Mouse (Mus musculus) MEL (cell line): Measurements from ENCODE around the gene Npr1. TPM values are rescaled to one million over a fixed set of nuclear protein-coding genes. Genes with fewer than 3 reads are reported as not detected.

Source experiments
- DNase-seq: peaks from one replicate; pipeline ENCODE4 v3.0.0; 2011; ENCODE audit warnings: low read depth, low spot score
- H3K27ac ChIP-seq: 2 replicates; pipeline ENCODE4 v1.5.1; 2012; ENCODE audit warnings: low read depth, mild to moderate bottlenecking, control low read depth, low read length, moderate library complexity; ENCODE audit not compliant: control insufficient read depth
- H3K27me3 ChIP-seq, 2 experiments: fragments of 150-350 bp in 1 of 2; sonication (generic) in 1 of 2; 2 replicates each; pipeline ENCODE4 v1.6.1; 2012; ENCODE audit warnings: low read length in 2 of 2, mild to moderate bottlenecking in 2 of 2, improper control_type of control experiment in 1 of 2, moderate library complexity in 1 of 2; ENCODE audit not compliant: insufficient read depth in 2 of 2, control insufficient read depth in 1 of 2
- H3K36me3 ChIP-seq, 2 experiments: 2 replicates each; pipeline ENCODE4 v1.6.1; 2012 to 2014; ENCODE audit warnings: low read length in 2 of 2, improper control_type of control experiment in 1 of 2, inconsistent platforms in 1 of 2, mild to moderate bottlenecking in 1 of 2; ENCODE audit not compliant: insufficient read depth in 2 of 2, control insufficient read depth in 1 of 2
- H3K4me1 ChIP-seq, 2 experiments: fragments of 150-350 bp in 1 of 2; sonication (generic) in 1 of 2; 2 replicates each; pipeline ENCODE4 v1.6.1; 2012; ENCODE audit warnings: low read length in 2 of 2, improper control_type of control experiment in 1 of 2, mild to moderate bottlenecking in 1 of 2; ENCODE audit not compliant: insufficient read depth in 2 of 2, control insufficient read depth in 1 of 2
- H3K4me3 ChIP-seq, 2 experiments: fragments of 150-350 bp in 1 of 2; sonication (generic) in 1 of 2; 2 replicates each; pipeline ENCODE4 v1.5.1; 2012; ENCODE audit warnings: low read depth in 2 of 2, low read length in 2 of 2, mild to moderate bottlenecking in 2 of 2, moderate library complexity in 2 of 2, control low read depth in 1 of 2, improper control_type of control experiment in 1 of 2; ENCODE audit not compliant: control insufficient read depth in 1 of 2, insufficient read depth in 1 of 2
- H3K79me2 ChIP-seq: 2 replicates; pipeline ENCODE4 v1.6.1; 2012; ENCODE audit warnings: mild to moderate bottlenecking, low read length, moderate library complexity; ENCODE audit not compliant: control insufficient read depth, poor library complexity, insufficient read depth
- H3K9ac ChIP-seq: 2 replicates; pipeline ENCODE4 v1.6.1; 2012; ENCODE audit warnings: low read depth, mild to moderate bottlenecking, control low read depth, low read length, moderate library complexity; ENCODE audit not compliant: control insufficient read depth, poor library complexity, severe bottlenecking
- H3K9me3 ChIP-seq: fragments of 150-350 bp; sonication (generic); replicated peaks from 2 replicates; pipeline ENCODE4 v1.6.1; 2012; ENCODE audit warnings: mild to moderate bottlenecking, low read length, improper control_type of control experiment, moderate library complexity; ENCODE audit not compliant: insufficient read depth
- BHLHE40 ChIP-seq: IDR thresholded peaks from 2 replicates; pipeline ENCODE4 v1.6.1; 2012; ENCODE audit warnings: low read depth, mild to moderate bottlenecking, inconsistent platforms, low read length, improper control_type of control experiment, borderline replicate concordance
- CHD2 ChIP-seq: IDR thresholded peaks from 2 replicates; pipeline ENCODE4 v1.6.1; 2011; ENCODE audit warnings: low read length, improper control_type of control experiment
- CTCF ChIP-seq, 3 experiments: IDR thresholded peaks in 2 of 3; conservative IDR thresholded peaks in 1 of 3; 2 replicates each; pipeline ENCODE4 v1.5.1; 2011 to 2012; ENCODE audit warnings: low read length in 3 of 3, low read depth in 2 of 3, mild to moderate bottlenecking in 2 of 3, improper control_type of control experiment in 1 of 3, inconsistent platforms in 1 of 3, mixed read lengths in 1 of 3, moderate library complexity in 1 of 3; ENCODE audit not compliant: control insufficient read depth in 1 of 3, insufficient read depth in 1 of 3, poor library complexity in 1 of 3, severe bottlenecking in 1 of 3
- E2F4 ChIP-seq: IDR thresholded peaks from 2 replicates; pipeline ENCODE4 v1.6.1; 2011; ENCODE audit warnings: low read depth, low read length, improper control_type of control experiment, borderline replicate concordance
- ELF1 ChIP-seq: IDR thresholded peaks from 2 replicates; pipeline ENCODE4 v1.6.1; 2014; ENCODE audit warnings: low read depth, mild to moderate bottlenecking, inconsistent platforms, low read length, improper control_type of control experiment, moderate library complexity
- HCFC1 ChIP-seq: IDR thresholded peaks from 2 replicates; pipeline ENCODE4 v1.6.1; 2012; ENCODE audit warnings: low read depth, mild to moderate bottlenecking, inconsistent platforms, low read length, improper control_type of control experiment, moderate library complexity
- JUND ChIP-seq: IDR thresholded peaks from 2 replicates; pipeline ENCODE4 v1.6.1; 2011; ENCODE audit warnings: low read depth, mild to moderate bottlenecking, improper control_type of control experiment, low read length
- KAT2A ChIP-seq: conservative IDR thresholded peaks from 2 replicates; pipeline ENCODE4 v1.6.1; 2012; ENCODE audit warnings: low read depth, low read length, improper control_type of control experiment, inconsistent platforms
- MAZ ChIP-seq: IDR thresholded peaks from 2 replicates; pipeline ENCODE4 v1.6.1; 2012; ENCODE audit warnings: low read depth, mild to moderate bottlenecking, inconsistent platforms, low read length, improper control_type of control experiment
- MEF2A ChIP-seq: IDR thresholded peaks from 2 replicates; pipeline ENCODE4 v1.6.1; 2014; ENCODE audit warnings: low read depth, mild to moderate bottlenecking, inconsistent platforms, low read length, improper control_type of control experiment; ENCODE audit not compliant: poor library complexity, insufficient replicate concordance, severe bottlenecking; ENCODE audit errors: extremely low read depth
- MXI1 ChIP-seq: IDR thresholded peaks from 2 replicates; pipeline ENCODE4 v1.6.1; 2011; ENCODE audit warnings: mild to moderate bottlenecking, low read depth, low read length, improper control_type of control experiment
- POLR2A ChIP-seq, 2 experiments: IDR thresholded peaks; 2 replicates each; pipeline ENCODE4 v1.6.1; 2011 to 2012; ENCODE audit warnings: low read length in 2 of 2, mild to moderate bottlenecking in 2 of 2, control low read depth in 1 of 2, improper control_type of control experiment in 1 of 2, low read depth in 1 of 2, moderate library complexity in 1 of 2; ENCODE audit not compliant: control insufficient read depth in 1 of 2, insufficient read depth in 1 of 2, poor library complexity in 1 of 2
- POLR2AphosphoS2 ChIP-seq: IDR thresholded peaks from 2 replicates; pipeline ENCODE4 v1.6.1; 2011; ENCODE audit warnings: low read length, improper control_type of control experiment
- RAD21 ChIP-seq: IDR thresholded peaks from 2 replicates; pipeline ENCODE4 v1.6.1; 2011; ENCODE audit warnings: mild to moderate bottlenecking, low read depth, low read length, improper control_type of control experiment
- RCOR1 ChIP-seq: IDR thresholded peaks from 2 replicates; pipeline ENCODE4 v1.6.1; 2012; ENCODE audit warnings: low read depth, mild to moderate bottlenecking, inconsistent platforms, low read length, improper control_type of control experiment
- SIN3A ChIP-seq: IDR thresholded peaks from 2 replicates; pipeline ENCODE4 v1.6.1; 2012; ENCODE audit warnings: low read length, improper control_type of control experiment, inconsistent platforms
- TAL1 ChIP-seq: IDR thresholded peaks from 2 replicates; pipeline ENCODE4 v1.6.1; 2012; ENCODE audit warnings: mild to moderate bottlenecking, inconsistent platforms, low read length, moderate library complexity, mixed read lengths
- TBP ChIP-seq: IDR thresholded peaks from 2 replicates; pipeline ENCODE4 v1.8.0; 2011; ENCODE audit warnings: low read depth, low read length, improper control_type of control experiment
- TCF12 ChIP-seq: IDR thresholded peaks from 2 replicates; pipeline ENCODE4 v1.6.1; 2014; ENCODE audit warnings: low read depth, mild to moderate bottlenecking, inconsistent platforms, low read length, improper control_type of control experiment, moderate library complexity
- USF2 ChIP-seq, 2 experiments: IDR thresholded peaks; 2 replicates each; pipeline ENCODE4 v1.6.1; 2011 to 2012; ENCODE audit warnings: improper control_type of control experiment in 2 of 2, low read length in 2 of 2, borderline replicate concordance in 1 of 2, inconsistent platforms in 1 of 2, low read depth in 1 of 2, mild to moderate bottlenecking in 1 of 2; ENCODE audit not compliant: insufficient read depth in 1 of 2
- ZKSCAN1 ChIP-seq: IDR thresholded peaks from 2 replicates; pipeline ENCODE4 v1.6.1; 2012; ENCODE audit warnings: low read depth, mild to moderate bottlenecking, inconsistent platforms, low read length, improper control_type of control experiment, moderate library complexity
- ZNF384 ChIP-seq: IDR thresholded peaks from 2 replicates; pipeline ENCODE4 v1.6.1; 2012; ENCODE audit warnings: low read depth, mild to moderate bottlenecking, inconsistent platforms, low read length, improper control_type of control experiment
- polyA plus RNA-seq, 2 experiments: library from polyadenylated mRNA; stranded (reverse) in 1 of 2; unstranded in 1 of 2; fragments of >175 nt in 1 of 2; fragments of >200 nt in 1 of 2; gene quantifications; 2 replicates each; pipeline versions ENCODE4 v1.2.1 to v1.2.4; 2012; ENCODE audit warnings: low replicate concordance in 2 of 2, low read depth in 1 of 2; ENCODE audit not compliant: insufficient read length in 2 of 2, insufficient read depth in 1 of 2, missing spikeins in 1 of 2
- total RNA-seq: library from RNA; depleted of rRNA; stranded (reverse); fragments of 300-350 nt; gene quantifications from 2 replicates; pipeline ENCODE4 v1.2.3, GENCODE M21; 2012; rRNA removed

Gene Npr1
- total RNA-seq (not detected in 2 replicates), polyA plus RNA-seq (under 1 TPM in 1 of 2 experiments, not detected in 1; 0.11 TPM)

GRCm38 (mm10) chr3:90465686-90466310, at the start of gene Npr1:
Npr1 (minus strand) TSS chr3:90465866.
- TF ChIP-seq SIN3A (no peak), KAT2A (no peak), BHLHE40 (no peak), CHD2 (no peak), TBP (no peak), MXI1 (no peak), MEF2A (no peak), POLR2AphosphoS2 (no peak), RCOR1 (no peak), E2F4 (no peak), TCF12 (no peak), USF2 (IDR thresholded peaks at IDR 0.05; ENCODE audit: borderline replicate concordance in 1 of 2, insufficient read depth in 1 of 2, low read depth in 1 of 2, low read length in 2 of 2) (no peak), CTCF (IDR thresholded peaks at IDR 0.05 in 2 of 3, conservative IDR thresholded peaks at IDR 0.05 in 1 of 3; ENCODE audit: control insufficient read depth in 1 of 3, insufficient read depth in 1 of 3, low read depth in 2 of 3, low read length in 3 of 3, poor library complexity in 1 of 3, severe bottlenecking in 1 of 3) (no peak), MAZ (no peak), JUND (no peak), HCFC1 (no peak), ZNF384 (no peak), POLR2A (IDR thresholded peaks at IDR 0.05; ENCODE audit: control insufficient read depth in 1 of 2, insufficient read depth in 1 of 2, low read depth in 1 of 2, low read length in 2 of 2, poor library complexity in 1 of 2) (no peak), TAL1 (no peak)
- H3K9me3 ChIP-seq, result no peaks in the 10 kb centered on the region
- H3K79me2 ChIP-seq, result no peaks in the 10 kb centered on the region
- peaks cover 8 to 12% of the 10 kb centered on the region in 2 experiments for H3K27me3 ChIP-seq
- H3K36me3 ChIP-seq, result no peaks in the 10 kb centered on the region
- no peak within 1 kb of the TSS for H3K27ac ChIP-seq
- H3K4me1 ChIP-seq, result no peaks in the 10 kb centered on the region
- no peak for DNase-seq
- no peak within 1 kb of the TSS for H3K4me3 ChIP-seq
- no peak within 1 kb of the TSS for H3K9ac ChIP-seq

- no peaks in the 10 kb centered on the region; the same call in 1 of the 2 replicates for H3K79me2 ChIP-seq
- no peak for TF ChIP-seq ZKSCAN1
- peak; percentile 3; the same call in 1 of the 2 replicates for TF ChIP-seq ELF1
- TF ChIP-seq RAD21, result no peak
- DNase-seq, result no peak
- H3K9ac ChIP-seq, result peak overlapping the region; percentile 64
- peaks cover 0 to 17% of the 10 kb centered on the region in 2 experiments; a peak in 3 of 4 replicates for H3K4me1 ChIP-seq
- H3K4me3 ChIP-seq, result peak overlapping the region; percentile 64 to 84
- no peaks in the 10 kb centered on the region for H3K9me3 ChIP-seq
- peaks cover 0 to 6% of the 10 kb centered on the region in 2 experiments; a peak in 2 of 4 replicates for H3K36me3 ChIP-seq
- no peak overlapping the region for H3K27ac ChIP-seq
- H3K27me3 ChIP-seq, result no peaks in the 10 kb centered on the region
Measured at GRCm38 (mm10) chr3:90515242-90515641, 49.6 kb upstream of the Npr1 start.
